Mouse (Mus musculus) liver, embryonic 16.5 days (tissue): Measurements from ENCODE around the gene Styxl1. TPM values are rescaled to one million over a fixed set of nuclear protein-coding genes. Genes with fewer than 3 reads are reported as not detected.
A peak's percentile ranks its signal among the peaks of the same experiment; 100 is the strongest.

Experiments
- ATAC-seq: fragments of 200-750 bp; cut with Nextera tagmentation; 2 replicates; pipeline ENCODE4 v1.8.0; 2017; ENCODE audit warnings: low read depth, mild to moderate bottlenecking, moderate number of reproducible peaks, moderate library complexity
- H3K27ac ChIP-seq: fragments of 300-500 bp; sonication (generic); 2 replicates; pipeline ENCODE4 v1.5.1; 2014; ENCODE audit warnings: mild to moderate bottlenecking, low read length
- H3K27me3 ChIP-seq: fragments of 300-500 bp; sonication (generic); 2 replicates; pipeline ENCODE4 v1.6.1; 2014; ENCODE audit warnings: low read depth, low read length, mixed read lengths; ENCODE audit not compliant: control insufficient read depth, insufficient read depth
- H3K36me3 ChIP-seq: fragments of 300-500 bp; sonication (generic); 2 replicates; pipeline ENCODE4 v1.6.1; 2014; ENCODE audit warnings: mild to moderate bottlenecking; ENCODE audit not compliant: control insufficient read depth, insufficient read depth
- H3K4me1 ChIP-seq: fragments of 300-500 bp; sonication (generic); 2 replicates; pipeline ENCODE4 v1.6.1; 2014; ENCODE audit warnings: low read depth, low read length, mixed read lengths; ENCODE audit not compliant: control insufficient read depth
- H3K4me2 ChIP-seq: fragments of 300-500 bp; sonication (generic); 2 replicates; pipeline ENCODE4 v1.6.1; 2014; ENCODE audit warnings: low read depth, low read length, mixed read lengths
- H3K4me3 ChIP-seq: fragments of 300-500 bp; sonication (generic); 2 replicates; pipeline ENCODE4 v1.5.1; 2014; ENCODE audit warnings: low read depth, mild to moderate bottlenecking, low read length
- H3K9ac ChIP-seq: fragments of 300-500 bp; sonication (generic); 2 replicates; pipeline ENCODE4 v1.6.1; 2014; ENCODE audit warnings: low read depth, low read length
- H3K9me3 ChIP-seq: fragments of 300-500 bp; sonication (generic); replicated peaks from 2 replicates; pipeline ENCODE4 v1.6.1; 2016; ENCODE audit warnings: low read length; ENCODE audit not compliant: control insufficient read depth
- WGBS: fragments of 180-500 bp; shearing (Covaris S2); extraction: QIAGEN DNeasy Blood & Tissue Kit; methylation state at CpG from one replicate; pipeline ENCODE4 v1.1.7; 2014; ENCODE audit not compliant: insufficient replicate concordance; 5-methylcytosine and 5-hydroxymethylcytosine counted together
- polyA plus RNA-seq: library from polyadenylated mRNA; unstranded; fragments of >200 nt; fragmentation: Nextera tagmentation; extraction: Ambion mirVana; gene quantifications from 2 replicates; pipeline ENCODE4 v1.2.1, GENCODE M21; 2015

Styxl1 gene
- polyA plus RNA-seq, 1 experiment from 2014 or later, result 0.13 TPM

GRCm38 (mm10) chr5:135743741-135744609 is 34.2 kb downstream of the Styxl1 start, which contains the start of gene Tmem120a:
Gene Tmem120a, minus strand, starts transcription at chr5:135744448.
- Histone ChIP-seq H3K9me3 (no peaks in the 10 kb centered on the region; the same call in 1 of the 2 replicates), H3K27ac (no peak within 1 kb of the TSS), H3K4me3 (peak within 1 kb of the TSS; percentile 78), H3K27me3 (no peaks in the 10 kb centered on the region; the same call in 1 of the 2 replicates), H3K36me3 (no peaks in the 10 kb centered on the region), H3K4me2 (peak within 1 kb of the TSS; percentile 98), H3K9ac (peak within 1 kb of the TSS; percentile 69), H3K4me1 (peaks cover 18% of the 10 kb centered on the region)
- under 1% methylated on average over 60 of the region's 60 CpGs for WGBS
- ATAC-seq, result peak; percentile 97

DNA sequence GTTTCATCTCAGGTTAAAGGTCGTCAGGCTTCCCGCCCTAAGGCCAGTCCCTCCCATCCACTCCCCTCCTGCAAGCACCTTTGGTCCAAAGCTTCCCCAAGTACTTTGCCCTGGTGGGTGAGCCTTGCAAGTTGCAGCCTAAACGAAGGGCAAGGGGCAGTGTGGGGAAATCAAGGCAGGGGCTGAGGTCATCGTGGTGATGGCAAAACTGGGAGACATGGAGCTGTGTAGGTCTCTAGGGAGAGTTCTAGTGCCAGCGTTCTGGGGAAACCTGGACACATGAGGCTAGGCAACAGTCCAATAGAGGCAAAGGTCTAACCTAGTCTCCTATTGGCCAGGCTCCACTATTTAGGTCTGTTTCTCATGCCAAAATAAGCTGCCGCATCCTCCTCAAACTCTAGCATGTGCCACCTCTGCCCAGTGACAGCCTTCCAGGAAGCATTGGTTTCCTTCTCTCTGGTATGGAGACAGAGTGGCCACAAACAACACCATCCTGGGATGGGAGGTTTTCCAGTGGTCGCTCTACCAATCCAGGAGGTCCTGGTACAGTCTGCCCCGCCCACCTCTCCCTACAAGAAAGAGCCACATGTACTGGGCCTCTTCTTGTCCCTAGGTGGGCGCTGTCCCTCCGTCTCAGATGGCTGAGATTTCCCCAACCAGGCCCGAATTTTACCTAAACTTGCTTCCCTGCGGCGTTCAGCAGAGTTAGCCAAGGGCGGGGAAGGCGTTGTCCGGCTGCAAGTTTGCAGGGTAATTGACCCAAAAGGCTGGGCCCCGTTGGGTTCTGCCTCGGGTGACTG is 35.0 kb downstream of the Styxl1 start:
- no peak overlapping the region for H3K27ac ChIP-seq
- H3K27me3 ChIP-seq, result no peaks in the 10 kb centered on the region; the same call in 1 of the 2 replicates
- H3K36me3 ChIP-seq, result no peaks in the 10 kb centered on the region
- WGBS, result 21% methylated on average over 18 of the region's 18 CpGs
- H3K4me1 ChIP-seq, result peaks cover 18% of the 10 kb centered on the region
- H3K4me3 ChIP-seq, result peak overlapping the region; percentile 78
- H3K9me3 ChIP-seq, result no peaks in the 10 kb centered on the region
- H3K4me2 ChIP-seq, result peak overlapping the region; percentile 98
- peak overlapping the region; percentile 69 for H3K9ac ChIP-seq
- no peak for ATAC-seq

GRCm38 (mm10) chr5:135742156-135742555 is 36.0 kb downstream of the Styxl1 start:
- H3K27me3 ChIP-seq, result no peaks in the 10 kb centered on the region; the same call in 1 of the 2 replicates
- H3K4me2 ChIP-seq, result no peak overlapping the region
- ATAC-seq, result no peak
- WGBS, result 41% methylated on average over 10 of the region's 10 CpGs
- H3K4me3 ChIP-seq, result no peak overlapping the region
- no peak overlapping the region for H3K9ac ChIP-seq
- peaks cover 18% of the 10 kb centered on the region for H3K4me1 ChIP-seq
- no peaks in the 10 kb centered on the region for H3K9me3 ChIP-seq
- H3K36me3 ChIP-seq, result no peaks in the 10 kb centered on the region
- H3K27ac ChIP-seq, result no peak overlapping the region

- 34% methylated on average over 6 of the region's 6 CpGs for WGBS
Measured at GRCm38 (mm10) chr5:135738266-135738665, 39.9 kb downstream of the Styxl1 start.

DNA sequence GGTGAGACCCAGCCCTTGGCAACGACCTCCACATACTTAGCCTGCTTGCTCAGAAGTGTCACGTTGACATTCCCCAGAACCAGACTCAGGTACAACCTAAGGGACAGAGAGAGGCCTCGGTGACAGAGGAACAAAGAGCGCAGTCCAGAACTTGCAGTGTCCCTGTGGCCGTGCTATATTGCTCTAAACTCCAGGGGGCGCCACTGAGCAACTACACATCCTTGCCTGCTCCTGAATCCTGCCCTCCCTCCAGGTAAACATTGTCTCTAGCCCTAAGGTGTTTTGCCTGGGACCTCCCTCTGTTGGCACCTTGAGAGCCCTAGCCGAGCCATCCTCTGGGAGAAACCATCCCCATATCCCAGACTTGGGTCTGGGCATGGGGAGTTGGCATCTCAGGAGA is 41.0 kb downstream of the Styxl1 start:
- H3K27me3 ChIP-seq, result no peaks in the 10 kb centered on the region
- H3K36me3 ChIP-seq, result peaks cover 22% of the 10 kb centered on the region
- no peak for ATAC-seq
- H3K27ac ChIP-seq, result no peak overlapping the region
- H3K9ac ChIP-seq, result no peak overlapping the region
- no peak overlapping the region for H3K4me2 ChIP-seq
- 72% methylated on average over 7 of the region's 7 CpGs for WGBS
- H3K4me3 ChIP-seq, result no peak overlapping the region
- no peaks in the 10 kb centered on the region for H3K4me1 ChIP-seq
- no peaks in the 10 kb centered on the region for H3K9me3 ChIP-seq

More at GRCm38 (mm10) chr5:135738266-135738665, 39.9 kb downstream of the Styxl1 start:
- H3K4me2 ChIP-seq, result no peak overlapping the region
- H3K27me3 ChIP-seq, result no peaks in the 10 kb centered on the region; the same call in 1 of the 2 replicates
- H3K4me1 ChIP-seq, result peaks cover 6% of the 10 kb centered on the region
- no peak overlapping the region for H3K9ac ChIP-seq
- no peak overlapping the region for H3K4me3 ChIP-seq
- H3K27ac ChIP-seq, result no peak overlapping the region
- no peak for ATAC-seq
- peaks cover 15% of the 10 kb centered on the region for H3K36me3 ChIP-seq
- no peaks in the 10 kb centered on the region for H3K9me3 ChIP-seq

DNA sequence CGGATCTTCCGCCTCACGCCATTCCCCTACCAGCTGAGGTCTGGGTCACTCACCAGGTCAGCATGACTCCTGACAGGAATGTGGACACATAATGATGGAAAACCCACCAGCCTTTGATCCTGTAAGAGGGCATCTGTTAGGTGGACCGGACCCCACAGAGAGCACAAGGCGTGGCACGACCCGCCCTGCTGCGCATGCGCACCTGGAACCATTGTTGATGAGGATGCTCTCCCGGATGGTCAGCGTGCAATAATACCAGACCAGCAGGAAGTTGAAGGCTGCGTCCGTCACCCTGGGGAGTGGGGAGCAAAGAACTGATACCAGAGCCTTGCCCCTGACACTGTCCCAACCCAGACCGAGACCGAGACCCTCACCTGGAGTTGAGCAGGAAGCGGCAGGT is 41.6 kb downstream of the Styxl1 start:
- Histone ChIP-seq H3K9me3 (no peaks in the 10 kb centered on the region), H3K27ac (no peak overlapping the region), H3K36me3 (peaks cover 25% of the 10 kb centered on the region), H3K27me3 (no peaks in the 10 kb centered on the region), H3K4me2 (no peak overlapping the region), H3K4me1 (no peaks in the 10 kb centered on the region), H3K9ac (no peak overlapping the region), H3K4me3 (no peak overlapping the region)
- no peak for ATAC-seq
- WGBS, result 82% methylated on average over 16 of the region's 16 CpGs

DNA sequence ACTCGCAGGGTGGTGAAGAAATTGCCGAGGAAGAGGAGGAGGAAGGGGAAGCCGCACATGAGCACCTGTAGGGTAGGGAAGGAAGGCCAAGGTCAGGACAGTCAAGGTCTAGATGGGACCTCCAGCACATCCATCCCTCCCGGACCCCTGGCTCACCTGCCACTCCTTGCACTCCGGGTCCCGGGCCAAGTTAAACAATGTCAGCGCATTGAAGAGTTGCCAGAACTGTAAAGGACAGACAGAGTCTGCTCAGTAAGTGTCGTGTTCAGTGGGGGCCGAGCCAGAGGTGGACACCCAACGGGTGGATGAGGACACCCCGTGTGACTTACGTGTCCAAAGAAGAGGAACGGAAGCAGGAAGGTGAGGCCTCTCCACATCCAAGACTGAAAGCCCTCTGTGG is 42.4 kb downstream of the Styxl1 start:
- H3K4me2 ChIP-seq, result no peak overlapping the region
- H3K36me3 ChIP-seq, result peaks cover 27% of the 10 kb centered on the region
- H3K4me3 ChIP-seq, result no peak overlapping the region
- no peak overlapping the region for H3K27ac ChIP-seq
- H3K4me1 ChIP-seq, result no peaks in the 10 kb centered on the region
- no peak for ATAC-seq
- no peak overlapping the region for H3K9ac ChIP-seq
- no peaks in the 10 kb centered on the region for H3K27me3 ChIP-seq
- 74% methylated on average over 13 of the region's 13 CpGs for WGBS
- no peaks in the 10 kb centered on the region for H3K9me3 ChIP-seq

- 86% methylated on average over 42 of the region's 42 CpGs for WGBS
- ATAC-seq, result no peak
Measured at GRCm38 (mm10) chr5:135734057-135734680, 44.0 kb downstream of the Styxl1 start.

More at GRCm38 (mm10) chr5:135734057-135734680, 44.0 kb downstream of the Styxl1 start:
- Histone ChIP-seq H3K27ac (no peak overlapping the region), H3K9ac (no peak overlapping the region), H3K36me3 (peaks cover 28% of the 10 kb centered on the region), H3K27me3 (no peaks in the 10 kb centered on the region), H3K9me3 (no peaks in the 10 kb centered on the region), H3K4me1 (no peaks in the 10 kb centered on the region), H3K4me2 (no peak overlapping the region), H3K4me3 (no peak overlapping the region)
